Mouse (Mus musculus): Measurements from ENCODE around the gene Fbxl14. TPM values are rescaled to one million over a fixed set of nuclear protein-coding genes. Genes with fewer than 3 reads are reported as not detected.
"Not testable (repeated sequence)": the region's sequence is repeated elsewhere in the genome, so short reads cannot be mapped to it uniquely, and the experiment has no call there.

Fbxl14 gene
- total RNA-seq (2015) (45.5 and 47.0 TPM in 2 replicates), total RNA-seq (2017) (43.8 and 47.6 TPM in 2 replicates)

GRCm38 (mm10) chr6:119479343-119479875 lies at the start of gene Fbxl14:
Gene Fbxl14 (plus strand): TSS chr6:119479668.
- ATAC-seq (replicated peaks; ENCODE audit: poor library complexity) = peak; percentile 20

GRCm38 (mm10) chr6:119430508-119430907 lies 49.0 kb upstream of the Fbxl14 start:
- ATAC-seq (replicated peaks; ENCODE audit: poor library complexity) = peak; percentile 90

- ATAC-seq (replicated peaks; ENCODE audit: poor library complexity) = no peak
These were observed 47.6 kb upstream of the Fbxl14 start for GRCm38 (mm10) chr6:119431751-119432324.

- ATAC-seq (replicated peaks; ENCODE audit: poor library complexity) = no peak
These were observed 45.1 kb upstream of the Fbxl14 start for GRCm38 (mm10) chr6:119434394-119434793.

GRCm38 (mm10) chr6:119437894-119438761 lies 41.3 kb upstream of the Fbxl14 start:
- ATAC-seq (replicated peaks; ENCODE audit: poor library complexity) = peak; percentile 62

- ATAC-seq (replicated peaks; ENCODE audit: poor library complexity) = not testable (repeated sequence)
These were observed 36.7 kb upstream of the Fbxl14 start for GRCm38 (mm10) chr6:119442729-119443128.

- peak; percentile 86 for ATAC-seq (replicated peaks; ENCODE audit: poor library complexity)
These were observed 35.5 kb upstream of the Fbxl14 start for GRCm38 (mm10) chr6:119443742-119444645.

- peak; percentile 24; the same call in 1 of the 2 replicates for ATAC-seq (replicated peaks; ENCODE audit: poor library complexity)
These were observed 33.5 kb upstream of the Fbxl14 start for GRCm38 (mm10) chr6:119445671-119446607.

- no peak for ATAC-seq (replicated peaks; ENCODE audit: poor library complexity)
These were observed 31.0 kb upstream of the Fbxl14 start for GRCm38 (mm10) chr6:119448321-119449059.

- ATAC-seq (replicated peaks; ENCODE audit: poor library complexity) = peak; percentile 40
These were observed 30.4 kb upstream of the Fbxl14 start for GRCm38 (mm10) chr6:119449060-119449499.

GRCm38 (mm10) chr6:119450965-119451943 lies 28.2 kb upstream of the Fbxl14 start:
- ATAC-seq (replicated peaks; ENCODE audit: poor library complexity) = peak; percentile 74

- ATAC-seq (replicated peaks; ENCODE audit: poor library complexity) = no peak
These were observed 27.4 kb upstream of the Fbxl14 start for GRCm38 (mm10) chr6:119451981-119452499.

- no peak for ATAC-seq (replicated peaks; ENCODE audit: poor library complexity)
These were observed 21.3 kb upstream of the Fbxl14 start for GRCm38 (mm10) chr6:119458166-119458565.

- ATAC-seq (replicated peaks; ENCODE audit: poor library complexity) = no peak
These were observed 20.4 kb upstream of the Fbxl14 start for GRCm38 (mm10) chr6:119459041-119459440.

- no peak for ATAC-seq (replicated peaks; ENCODE audit: poor library complexity)
These were observed 19.1 kb upstream of the Fbxl14 start for GRCm38 (mm10) chr6:119460391-119460790.

- ATAC-seq (replicated peaks; ENCODE audit: poor library complexity) = no peak
These were observed 13.3 kb upstream of the Fbxl14 start for GRCm38 (mm10) chr6:119466161-119466560.
